Mouse (Mus musculus): ENCODE data around the gene Tbc1d30. TPM values are rescaled to one million over a fixed set of nuclear protein-coding genes. Genes with fewer than 3 reads are reported as not detected.

Gene Tbc1d30
- polyA plus RNA-seq, 1 experiment from 2014 or later: 12.5 TPM

DNA sequence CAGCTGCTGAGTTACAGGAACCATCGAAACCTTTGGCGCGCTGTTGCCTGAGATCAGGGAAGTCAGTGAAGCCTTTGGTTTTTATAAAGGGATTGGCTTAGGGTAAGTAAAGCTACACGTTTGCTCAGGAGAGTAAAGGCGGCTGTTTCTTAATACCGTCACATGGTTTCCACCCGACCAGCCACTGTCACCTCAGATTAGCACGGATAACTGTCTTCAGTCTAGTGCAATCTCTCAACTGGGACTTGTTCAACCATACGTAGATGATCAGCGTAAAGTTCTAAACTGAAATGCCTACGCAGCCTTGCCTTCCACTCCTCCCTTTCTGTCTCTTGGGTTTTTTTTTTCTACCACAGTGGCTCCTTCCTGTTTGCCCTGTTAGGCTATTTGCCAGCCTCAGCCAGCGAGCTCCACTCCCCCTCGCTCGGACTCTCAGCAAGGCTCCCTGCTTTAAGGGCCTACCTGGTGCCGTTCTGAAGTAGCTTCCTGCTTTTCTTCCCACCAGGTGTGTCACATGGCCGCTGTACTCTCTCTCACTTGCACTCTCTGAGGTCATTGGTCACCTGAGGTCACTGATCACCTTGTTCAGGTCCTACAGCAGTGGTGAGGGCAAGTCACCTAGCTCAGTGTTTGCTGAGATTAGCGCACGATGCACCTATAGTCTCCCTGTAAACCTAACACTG is 17.8 kb upstream of the Tbc1d30 start:
- Histone ChIP-seq H3K36me3 (ENCODE audit: control insufficient read depth, insufficient read depth) (peaks cover 4% of the 10 kb centered on the region; the same call in 1 of the 2 replicates), H3K4me2 (ENCODE audit: low read length) (no peak overlapping the region), H3K9ac (replicated peaks; ENCODE audit: low read depth, low read length) (no peak overlapping the region), H3K27me3 (replicated peaks; ENCODE audit: control insufficient read depth, insufficient read depth, low read length) (no peaks in the 10 kb centered on the region), H3K4me1 (replicated peaks; ENCODE audit: control insufficient read depth, insufficient read depth, low read length) (peaks cover 18% of the 10 kb centered on the region), H3K9me3 (ENCODE audit: control insufficient read depth, low read length) (no peaks in the 10 kb centered on the region), H3K27ac (ENCODE audit: low read length) (no peak overlapping the region), H3K4me3 (replicated peaks; ENCODE audit: low read length) (no peak overlapping the region)
- no peak for ATAC-seq
- 91% methylated on average over 18 of the region's 18 CpGs for WGBS

- Histone ChIP-seq H3K36me3 (ENCODE audit: control insufficient read depth, insufficient read depth) (0 out of 2 replicates have a peak, but pooled peaks cover 4% of the 10 kb centered on the region), H3K4me1 (replicated peaks; ENCODE audit: control insufficient read depth, insufficient read depth, low read length) (peaks cover 18% of the 10 kb centered on the region), H3K4me2 (ENCODE audit: low read length) (no peak overlapping the region), H3K9me3 (ENCODE audit: control insufficient read depth, low read length) (no peaks in the 10 kb centered on the region), H3K9ac (replicated peaks; ENCODE audit: low read depth, low read length) (no peak overlapping the region), H3K4me3 (replicated peaks; ENCODE audit: low read length) (no peak overlapping the region), H3K27ac (ENCODE audit: low read length) (no peak overlapping the region), H3K27me3 (replicated peaks; ENCODE audit: control insufficient read depth, insufficient read depth, low read length) (no peaks in the 10 kb centered on the region)
- ATAC-seq: no peak
- WGBS: 83% methylated on average over 9 of the region's 9 CpGs
These were observed 16.7 kb upstream of the Tbc1d30 start for GRCm38 (mm10) chr10:121367780-121368179.

DNA sequence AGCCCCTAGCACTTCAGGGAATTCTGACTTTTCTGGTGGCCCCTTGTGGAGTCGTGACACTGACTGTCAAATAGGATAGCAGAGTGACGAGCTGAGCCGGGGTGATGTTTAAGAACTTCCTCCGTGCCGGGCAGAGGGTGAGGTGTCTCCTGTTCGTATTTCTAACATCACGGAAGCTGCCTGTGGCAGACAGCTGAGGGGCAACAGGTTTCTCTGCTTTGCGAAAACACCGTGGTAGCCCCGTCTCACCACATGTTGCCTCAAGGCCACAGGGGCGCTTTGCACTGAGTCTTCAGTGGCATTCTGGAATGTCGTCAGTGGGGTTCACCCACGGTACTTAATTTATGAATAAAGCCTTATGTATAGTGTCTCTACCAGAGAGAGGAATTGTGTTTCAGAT is 16.2 kb upstream of the Tbc1d30 start:
- 85% methylated on average over 13 of the region's 13 CpGs for WGBS
- H3K27me3 ChIP-seq (replicated peaks; ENCODE audit: control insufficient read depth, insufficient read depth, low read length): no peaks in the 10 kb centered on the region
- H3K9me3 ChIP-seq (ENCODE audit: control insufficient read depth, low read length): no peaks in the 10 kb centered on the region
- H3K36me3 ChIP-seq (ENCODE audit: control insufficient read depth, insufficient read depth): 0 out of 2 replicates have a peak, but pooled peaks cover 4% of the 10 kb centered on the region
- no peak overlapping the region for H3K27ac ChIP-seq (ENCODE audit: low read length)
- ATAC-seq: no peak
- no peak overlapping the region for H3K9ac ChIP-seq (replicated peaks; ENCODE audit: low read depth, low read length)
- no peak overlapping the region for H3K4me3 ChIP-seq (replicated peaks; ENCODE audit: low read length)
- no peak overlapping the region for H3K4me2 ChIP-seq (ENCODE audit: low read length)
- H3K4me1 ChIP-seq (replicated peaks; ENCODE audit: control insufficient read depth, insufficient read depth, low read length): peaks cover 18% of the 10 kb centered on the region

GRCm38 (mm10) chr10:121365781-121366272 is 14.7 kb upstream of the Tbc1d30 start:
- WGBS: 14% methylated on average over 9 of the region's 9 CpGs

GRCm38 (mm10) chr10:121364801-121365564 is 13.9 kb upstream of the Tbc1d30 start, which contains the start of gene Gns:
Gns (plus strand) TSS chr10:121365090.
- H3K4me1 ChIP-seq (replicated peaks; ENCODE audit: control insufficient read depth, insufficient read depth, low read length): peaks cover 18% of the 10 kb centered on the region
- H3K27ac ChIP-seq (ENCODE audit: low read length): peak within 1 kb of the TSS; percentile 28; the same call in 1 of the 2 replicates
- H3K4me2 ChIP-seq (ENCODE audit: low read length): peak within 1 kb of the TSS; percentile 89
- H3K4me3 ChIP-seq (replicated peaks; ENCODE audit: low read length): peak within 1 kb of the TSS; percentile 72
- under 1% methylated on average over 71 of the region's 72 CpGs for WGBS
- peak; percentile 96 for ATAC-seq
- no peaks in the 10 kb centered on the region for H3K36me3 ChIP-seq (ENCODE audit: control insufficient read depth, insufficient read depth)
- H3K9me3 ChIP-seq (ENCODE audit: control insufficient read depth, low read length): no peaks in the 10 kb centered on the region
- no peaks in the 10 kb centered on the region for H3K27me3 ChIP-seq (replicated peaks; ENCODE audit: control insufficient read depth, insufficient read depth, low read length)
- peak within 1 kb of the TSS; percentile 72 for H3K9ac ChIP-seq (replicated peaks; ENCODE audit: low read depth, low read length)

More at GRCm38 (mm10) chr10:121365781-121366272, 14.7 kb upstream of the Tbc1d30 start:
- peak overlapping the region; percentile 72 for H3K9ac ChIP-seq (replicated peaks; ENCODE audit: low read depth, low read length)
- peaks cover 18% of the 10 kb centered on the region for H3K4me1 ChIP-seq (replicated peaks; ENCODE audit: control insufficient read depth, insufficient read depth, low read length)
- H3K27me3 ChIP-seq (replicated peaks; ENCODE audit: control insufficient read depth, insufficient read depth, low read length): no peaks in the 10 kb centered on the region
- H3K4me2 ChIP-seq (ENCODE audit: low read length): peak overlapping the region; percentile 89
- H3K9me3 ChIP-seq (ENCODE audit: control insufficient read depth, low read length): no peaks in the 10 kb centered on the region
- no peak for ATAC-seq
- no peak overlapping the region for H3K27ac ChIP-seq (ENCODE audit: low read length)
- no peaks in the 10 kb centered on the region for H3K36me3 ChIP-seq (ENCODE audit: control insufficient read depth, insufficient read depth)
- peak overlapping the region; percentile 72 for H3K4me3 ChIP-seq (replicated peaks; ENCODE audit: low read length)

DNA sequence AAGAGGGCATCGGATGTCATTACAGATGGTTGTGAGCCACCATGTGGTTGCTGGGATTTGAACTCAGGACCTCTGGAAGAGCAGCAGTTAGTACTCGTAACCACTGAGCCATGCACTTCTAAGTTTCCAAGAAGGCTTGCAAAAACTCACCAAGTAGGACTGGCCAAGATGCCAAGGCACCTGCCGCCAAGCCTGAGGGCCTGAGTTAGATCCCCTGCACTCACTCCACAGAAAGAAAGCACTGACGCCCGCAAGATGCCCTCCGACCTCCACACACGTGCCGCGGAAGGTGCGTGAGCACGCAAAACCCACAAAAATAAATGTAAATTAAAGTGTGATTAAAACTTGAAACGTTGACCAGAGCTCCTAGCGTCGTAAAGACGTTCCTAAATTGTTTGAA is 13.2 kb upstream of the Tbc1d30 start:
- peak; percentile 4; the same call in 1 of the 2 replicates for ATAC-seq
- no peak overlapping the region for H3K27ac ChIP-seq (ENCODE audit: low read length)

DNA sequence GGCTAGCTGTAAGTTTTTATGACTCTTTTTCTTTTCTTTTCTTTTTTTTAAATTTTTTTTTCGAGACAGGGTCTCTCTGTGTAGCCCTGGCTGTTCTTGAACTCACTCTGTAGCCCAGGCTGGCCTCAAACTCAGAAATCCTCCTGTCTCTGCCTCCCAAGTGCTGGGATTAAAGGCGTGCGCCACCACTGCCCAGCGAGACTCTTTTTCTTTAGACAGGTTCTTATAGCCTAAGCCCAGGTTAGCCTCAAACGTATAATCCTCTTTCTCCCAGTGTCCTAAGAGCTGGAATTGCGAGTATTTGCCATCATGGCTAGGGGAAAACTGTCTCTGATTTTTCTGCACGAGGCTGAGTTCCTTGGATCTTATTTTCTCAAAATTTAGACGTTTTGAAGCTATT is 12.1 kb upstream of the Tbc1d30 start:
- Histone ChIP-seq H3K9ac (replicated peaks; ENCODE audit: low read depth, low read length) (no peak overlapping the region), H3K27me3 (replicated peaks; ENCODE audit: control insufficient read depth, insufficient read depth, low read length) (no peaks in the 10 kb centered on the region), H3K36me3 (ENCODE audit: control insufficient read depth, insufficient read depth) (no peaks in the 10 kb centered on the region), H3K4me1 (replicated peaks; ENCODE audit: control insufficient read depth, insufficient read depth, low read length) (peaks cover 18% of the 10 kb centered on the region), H3K9me3 (ENCODE audit: control insufficient read depth, low read length) (no peaks in the 10 kb centered on the region), H3K27ac (ENCODE audit: low read length) (no peak overlapping the region), H3K4me2 (ENCODE audit: low read length) (no peak overlapping the region), H3K4me3 (replicated peaks; ENCODE audit: low read length) (no peak overlapping the region)
- 88% methylated on average over 8 of the region's 8 CpGs for WGBS
- ATAC-seq: no peak

More for the DNA sequence above, 13.2 kb upstream of the Tbc1d30 start:
- Histone ChIP-seq H3K27me3 (replicated peaks; ENCODE audit: control insufficient read depth, insufficient read depth, low read length) (no peaks in the 10 kb centered on the region), H3K4me3 (replicated peaks; ENCODE audit: low read length) (peak overlapping the region; percentile 72), H3K9me3 (ENCODE audit: control insufficient read depth, low read length) (no peaks in the 10 kb centered on the region), H3K9ac (replicated peaks; ENCODE audit: low read depth, low read length) (peak overlapping the region; percentile 72), H3K36me3 (ENCODE audit: control insufficient read depth, insufficient read depth) (no peaks in the 10 kb centered on the region), H3K4me2 (ENCODE audit: low read length) (peak overlapping the region; percentile 89), H3K4me1 (replicated peaks; ENCODE audit: control insufficient read depth, insufficient read depth, low read length) (peaks cover 18% of the 10 kb centered on the region)
- WGBS: 26% methylated on average over 15 of the region's 15 CpGs

GRCm38 (mm10) chr10:121360358-121360757 is 9.3 kb upstream of the Tbc1d30 start:
- WGBS: 88% methylated on average over 2 of the region's 2 CpGs
- Histone ChIP-seq H3K9ac (replicated peaks; ENCODE audit: low read depth, low read length) (no peak overlapping the region), H3K4me1 (replicated peaks; ENCODE audit: control insufficient read depth, insufficient read depth, low read length) (peaks cover 5% of the 10 kb centered on the region), H3K4me2 (ENCODE audit: low read length) (no peak overlapping the region), H3K27me3 (replicated peaks; ENCODE audit: control insufficient read depth, insufficient read depth, low read length) (no peaks in the 10 kb centered on the region), H3K27ac (ENCODE audit: low read length) (no peak overlapping the region), H3K9me3 (ENCODE audit: control insufficient read depth, low read length) (no peaks in the 10 kb centered on the region), H3K4me3 (replicated peaks; ENCODE audit: low read length) (no peak overlapping the region), H3K36me3 (ENCODE audit: control insufficient read depth, insufficient read depth) (no peaks in the 10 kb centered on the region)
- no peak for ATAC-seq

DNA sequence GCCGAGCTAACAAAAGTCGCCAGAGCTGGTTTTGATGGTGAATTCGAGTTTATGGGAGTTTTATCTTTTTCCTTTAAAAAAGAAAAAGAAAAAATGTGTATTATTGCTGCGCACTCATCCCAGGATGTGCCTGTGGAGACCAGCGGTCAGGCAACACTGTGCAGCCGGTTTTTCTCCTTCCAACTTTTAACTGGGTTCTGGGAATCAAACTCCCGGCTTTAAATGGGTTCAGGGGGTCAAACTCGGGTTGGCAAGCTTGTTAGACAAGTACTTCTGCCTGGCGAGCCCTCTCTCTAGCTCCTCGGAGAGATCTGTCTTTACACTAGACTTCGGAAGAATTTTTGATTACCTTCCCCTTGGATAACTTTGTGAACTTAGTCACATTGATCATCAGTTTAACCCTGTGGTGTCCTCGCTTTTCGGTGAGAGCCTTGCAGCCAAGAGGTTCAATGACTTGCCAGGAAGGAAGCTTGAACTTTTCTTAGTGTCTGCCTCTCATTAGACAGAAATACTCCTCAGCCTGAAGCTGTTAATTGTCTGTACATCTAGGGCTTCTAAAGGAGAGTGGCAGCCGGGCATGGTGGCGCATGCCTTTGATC is 713 bp upstream of the Tbc1d30 start:
- peak overlapping the region; percentile 87 for H3K4me2 ChIP-seq (ENCODE audit: low read length)
- H3K27me3 ChIP-seq (replicated peaks; ENCODE audit: control insufficient read depth, insufficient read depth, low read length): peaks cover 23% of the 10 kb centered on the region
- peaks cover 15% of the 10 kb centered on the region for H3K4me1 ChIP-seq (replicated peaks; ENCODE audit: control insufficient read depth, insufficient read depth, low read length)
- no peaks in the 10 kb centered on the region for H3K9me3 ChIP-seq (ENCODE audit: control insufficient read depth, low read length)
- peak overlapping the region; percentile 49 for H3K4me3 ChIP-seq (replicated peaks; ENCODE audit: low read length)
- H3K36me3 ChIP-seq (ENCODE audit: control insufficient read depth, insufficient read depth): no peaks in the 10 kb centered on the region
- 35% methylated on average over 15 of the region's 15 CpGs for WGBS
- no peak for ATAC-seq
- no peak overlapping the region for H3K9ac ChIP-seq (replicated peaks; ENCODE audit: low read depth, low read length)
- H3K27ac ChIP-seq (ENCODE audit: low read length): no peak overlapping the region
